In the genomic region with DNA sequence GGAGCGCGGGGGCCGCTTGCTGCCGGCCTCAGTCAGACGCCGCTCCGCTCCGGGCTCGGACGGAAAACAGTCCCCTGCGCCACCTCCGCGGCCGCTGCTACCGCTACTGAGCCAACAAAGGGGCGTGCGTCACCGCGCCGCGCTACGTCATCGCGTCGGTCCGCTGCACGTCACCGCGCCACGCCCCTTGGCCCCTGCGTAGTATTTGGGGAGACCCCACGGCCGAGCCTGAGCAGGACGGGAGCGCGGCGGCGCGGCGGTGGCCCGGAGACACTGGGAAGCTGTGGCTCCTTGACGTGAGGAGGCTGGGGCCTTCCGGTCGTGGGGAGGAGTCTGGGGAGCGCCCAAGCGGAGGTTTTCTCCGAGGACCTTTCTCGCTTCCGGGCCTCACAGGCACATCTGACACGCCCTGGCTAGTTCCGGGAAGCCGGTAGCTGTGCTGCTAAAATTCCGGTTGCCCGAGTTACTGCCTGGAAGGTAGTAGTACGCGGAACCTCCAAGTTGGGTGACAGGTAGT, we compare ENCODE assay signal across 8 mouse cellular contexts. TPM values are rescaled to one million over a fixed set of nuclear protein-coding genes. Genes with fewer than 3 reads are reported as not detected.
DNase-seq lines count a peak whose midpoint lies in the region; ATAC-seq and TF ChIP-seq lines count a peak whose summit lies in the region.

Gene Arih1, minus strand, starts transcription at position 70 of the 517 bp plus-strand sequence.

- peak; percentile 98 for ATAC-seq in embryonic facial prominence, embryonic 13.5 days (ENCODE audit: insufficient number of reproducible peaks, insufficient read depth, low FRiP score, low TSS enrichment, low read depth)
- ATAC-seq in limb, embryonic 12.5 days (ENCODE audit: insufficient number of reproducible peaks, insufficient read depth, low FRiP score, low TSS enrichment, low read depth): peak; percentile 97
- peak; percentile 99 for ATAC-seq in midbrain, embryonic 15.5 days (replicated peaks)

- peak; percentile 99 for DNase-seq in 3134 (ENCODE audit: extremely low read depth, insufficient read length, low spot score)
- peak; percentile 99 for DNase-seq in adrenal gland, postnatal 36 days
- peak; percentile 98 to 99 for DNase-seq in heart, adult 18-20 months
- DNase-seq in kidney, adult 2 months: peak; percentile 99
- peak; percentile 96 to 98 for DNase-seq in spleen, adult 2 months (ENCODE audit: low read depth in 1 of 2, low spot score in 2 of 2)

- no peaks in the 10 kb centered on the region for H3K9me3 ChIP-seq in embryonic facial prominence, embryonic 13.5 days
- H3K9me3 ChIP-seq in limb, embryonic 12.5 days: no peaks in the 10 kb centered on the region
- H3K9me3 ChIP-seq in midbrain, embryonic 15.5 days: no peaks in the 10 kb centered on the region

- no peaks in the 10 kb centered on the region for H3K27me3 ChIP-seq in embryonic facial prominence, embryonic 13.5 days
- H3K27me3 ChIP-seq in kidney, adult 2 months (replicated peaks; ENCODE audit: control insufficient read depth, insufficient read depth, low read length): no peaks in the 10 kb centered on the region
- H3K27me3 ChIP-seq in limb, embryonic 12.5 days: no peaks in the 10 kb centered on the region
- H3K27me3 ChIP-seq in midbrain, embryonic 15.5 days (replicated peaks): no peaks in the 10 kb centered on the region
- H3K27me3 ChIP-seq in spleen, adult 2 months (ENCODE audit: control insufficient read depth, insufficient read depth, low read length): no peaks in the 10 kb centered on the region

- H3K36me3 ChIP-seq in embryonic facial prominence, embryonic 13.5 days: no peaks in the 10 kb centered on the region
- H3K36me3 ChIP-seq in kidney, adult 2 months (ENCODE audit: control insufficient read depth, insufficient read depth, low read length): no peaks in the 10 kb centered on the region
- 0 out of 2 replicates have a peak, but pooled peaks cover 12% of the 10 kb centered on the region for H3K36me3 ChIP-seq in limb, embryonic 12.5 days
- H3K36me3 ChIP-seq in midbrain, embryonic 15.5 days (replicated peaks): no peaks in the 10 kb centered on the region
- no peaks in the 10 kb centered on the region for H3K36me3 ChIP-seq in spleen, adult 2 months (ENCODE audit: control insufficient read depth, insufficient read depth, low read length)

- H3K4me3 ChIP-seq in embryonic facial prominence, embryonic 13.5 days: peak within 1 kb of the TSS; percentile 99
- H3K4me3 ChIP-seq in kidney, adult 2 months (ENCODE audit: insufficient read depth, low read depth, low read length): peak within 1 kb of the TSS; percentile 92
- peak within 1 kb of the TSS; percentile 99 for H3K4me3 ChIP-seq in limb, embryonic 12.5 days (replicated peaks)
- H3K4me3 ChIP-seq in midbrain, embryonic 15.5 days: peak within 1 kb of the TSS; percentile 67
- H3K4me3 ChIP-seq in spleen, adult 2 months (ENCODE audit: extremely low read depth, insufficient read depth, insufficient read length): peak within 1 kb of the TSS; percentile 98

- peaks cover 9% of the 10 kb centered on the region for H3K4me1 ChIP-seq in embryonic facial prominence, embryonic 13.5 days
- peaks cover 6% of the 10 kb centered on the region; the same call in 1 of the 2 replicates for H3K4me1 ChIP-seq in kidney, adult 2 months (ENCODE audit: control insufficient read depth, insufficient read depth, low read length)
- H3K4me1 ChIP-seq in limb, embryonic 12.5 days (replicated peaks): peaks cover 10% of the 10 kb centered on the region; the same call in 1 of the 2 replicates
- peaks cover 32% of the 10 kb centered on the region for H3K4me1 ChIP-seq in midbrain, embryonic 15.5 days
- H3K4me1 ChIP-seq in spleen, adult 2 months (ENCODE audit: control insufficient read depth, insufficient read depth, insufficient read length): peaks cover 2% of the 10 kb centered on the region; the same call in 1 of the 2 replicates

- H3K27ac ChIP-seq in embryonic facial prominence, embryonic 13.5 days: peak within 1 kb of the TSS; percentile 99
- peak within 1 kb of the TSS; percentile 92 for H3K27ac ChIP-seq in kidney, adult 2 months (ENCODE audit: insufficient read depth, low read depth, low read length)
- peak within 1 kb of the TSS; percentile 100 for H3K27ac ChIP-seq in limb, embryonic 12.5 days
- H3K27ac ChIP-seq in midbrain, embryonic 15.5 days: peak within 1 kb of the TSS; percentile 98
- H3K27ac ChIP-seq in spleen, adult 2 months (ENCODE audit: insufficient read depth, low read length): peak within 1 kb of the TSS; percentile 96

- peak; percentile 92 for TF ChIP-seq POLR2A in kidney, adult 2 months (IDR thresholded peaks at IDR 0.05; ENCODE audit: low read depth, low read length)
- peak; percentile 96 for TF ChIP-seq POLR2A in spleen, adult 2 months (IDR thresholded peaks at IDR 0.05; ENCODE audit: low read depth, low read length)

- WGBS in embryonic facial prominence, embryonic 13.5 days: under 1% methylated on average over 55 of the region's 56 CpGs
- 1% methylated on average over 56 of the region's 56 CpGs for WGBS in kidney, adult 2 months
- under 1% methylated on average over 45 of the region's 56 CpGs for WGBS in limb, embryonic 12.5 days
- under 1% methylated on average over 56 of the region's 56 CpGs for WGBS in midbrain, embryonic 15.5 days
- under 1% methylated on average over 54 of the region's 56 CpGs for WGBS in spleen, adult 2 months

- peak within 1 kb of the TSS; percentile 100 for H3K9ac ChIP-seq in embryonic facial prominence, embryonic 13.5 days
- H3K9ac ChIP-seq in limb, embryonic 12.5 days (replicated peaks): peak within 1 kb of the TSS; percentile 99
- H3K9ac ChIP-seq in midbrain, embryonic 15.5 days: peak within 1 kb of the TSS; percentile 95

- TF ChIP-seq CTCF in kidney, adult 2 months (conservative IDR thresholded peaks at IDR 0.05; ENCODE audit: insufficient read depth, insufficient read length, low read depth, low read length): no peak
- TF ChIP-seq CTCF in spleen, adult 2 months (IDR thresholded peaks at IDR 0.05; ENCODE audit: extremely low read depth, insufficient read depth, insufficient read length, insufficient replicate concordance): no peak

- peak within 1 kb of the TSS; percentile 88 for H3K4me2 ChIP-seq in embryonic facial prominence, embryonic 13.5 days
- peak within 1 kb of the TSS; percentile 87 for H3K4me2 ChIP-seq in limb, embryonic 12.5 days
- peak within 1 kb of the TSS; percentile 54 for H3K4me2 ChIP-seq in midbrain, embryonic 15.5 days

RNA-seq across cellular contexts. Expression of gene Arih1, which starts in this region (rescaled TPM):
- total RNA-seq in adrenal gland, postnatal 36 days (2021): 100 to 1,000 TPM; 122 to 130 TPM
- polyA plus RNA-seq in embryonic facial prominence, embryonic 13.5 days (2015; fragmentation: Nextera tagmentation; extraction: Ambion mirVana): 21.7 and 22.8 TPM in 2 replicates
- 10 to 100 TPM; 79.2 to 94.4 TPM for total RNA-seq in heart, adult 18-20 months (2021)
- 14.3 and 16.9 TPM in 2 replicates for polyA plus RNA-seq in kidney, adult 2 months (2012; rRNA removed)
- polyA plus RNA-seq in limb, embryonic 12.5 days (2016; fragmentation: Nextera tagmentation; extraction: Ambion mirVana): 23.8 and 25.3 TPM in 2 replicates
- 17.4 and 20.8 TPM in 2 replicates for polyA plus RNA-seq in midbrain, embryonic 15.5 days (2015; fragmentation: Nextera tagmentation; extraction: Ambion mirVana)
- 14.7 and 16.2 TPM in 2 replicates for polyA plus RNA-seq in spleen, adult 2 months (2012; rRNA removed)

Comparison
In these comparisons a context has a peak if more than half of its experiments do, and no peak if none do; other contexts are left out.
1. Peak in every context shown above with its lines: DNase-seq, ATAC-seq, H3K4me3 ChIP-seq and H3K27ac ChIP-seq.